Mouse (Mus musculus): ENCODE measurements around the gene Abcg1.

Gene Abcg1

GRCm38 (mm10) chr17:31128708-31129318 lies 71.3 kb downstream of the Abcg1 start:
- DNase-seq (ENCODE audit: low spot score in 2 of 2): no peak

DNA sequence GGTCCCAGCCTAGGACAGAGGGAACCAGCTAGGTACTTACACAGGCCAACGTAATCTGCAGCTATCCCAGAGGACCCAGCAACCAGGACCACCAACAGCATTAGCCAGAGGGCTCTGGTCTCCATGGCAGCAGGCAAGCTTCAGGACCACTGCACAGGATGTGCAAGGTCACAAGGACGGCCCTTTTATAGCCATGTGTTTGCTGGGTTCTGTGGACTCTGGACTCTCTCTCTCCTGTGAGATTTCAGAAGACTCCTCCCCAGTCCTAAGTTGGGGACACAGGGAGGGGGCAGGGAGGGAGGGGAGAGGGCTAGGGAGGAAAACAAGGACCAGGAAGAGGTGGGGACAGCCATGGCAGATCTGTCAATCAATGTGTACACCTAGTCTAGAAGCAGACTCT lies 72.0 kb downstream of the Abcg1 start, which contains the start of gene Tff3:
Gene Tff3, minus strand, starts transcription at position 195 of the 400 bp plus-strand sequence.
- DNase-seq (ENCODE audit: low spot score in 2 of 2): no peak

DNA sequence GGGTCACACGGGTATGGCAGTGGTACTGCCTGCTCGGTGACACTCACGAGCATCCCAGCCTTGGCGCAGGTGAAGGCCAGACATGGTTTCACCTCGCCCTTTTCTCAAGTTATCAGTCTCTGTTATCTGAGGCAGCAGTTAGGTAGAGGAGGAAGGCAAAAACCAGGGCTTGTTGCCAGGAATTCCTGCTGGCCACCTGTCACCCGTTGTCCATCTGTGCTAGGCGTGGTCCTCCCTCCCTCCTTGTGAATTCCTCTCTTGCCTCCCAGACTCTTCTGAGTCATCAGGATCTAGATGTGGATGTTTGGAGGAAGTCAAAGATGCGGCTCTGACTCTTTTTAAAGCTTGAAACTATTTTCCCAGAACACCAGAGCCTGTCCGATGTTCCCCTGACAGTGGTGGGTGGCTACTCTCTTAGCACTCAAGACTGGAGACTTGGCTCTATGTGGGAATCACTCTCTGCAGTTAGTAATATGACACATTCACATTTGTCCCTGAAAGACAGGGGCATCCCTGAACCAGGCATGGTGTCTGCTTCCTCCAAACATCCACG lies 73.9 kb downstream of the Abcg1 start:
- peak; percentile 47 to 51 for DNase-seq (ENCODE audit: low spot score in 2 of 2)

DNA sequence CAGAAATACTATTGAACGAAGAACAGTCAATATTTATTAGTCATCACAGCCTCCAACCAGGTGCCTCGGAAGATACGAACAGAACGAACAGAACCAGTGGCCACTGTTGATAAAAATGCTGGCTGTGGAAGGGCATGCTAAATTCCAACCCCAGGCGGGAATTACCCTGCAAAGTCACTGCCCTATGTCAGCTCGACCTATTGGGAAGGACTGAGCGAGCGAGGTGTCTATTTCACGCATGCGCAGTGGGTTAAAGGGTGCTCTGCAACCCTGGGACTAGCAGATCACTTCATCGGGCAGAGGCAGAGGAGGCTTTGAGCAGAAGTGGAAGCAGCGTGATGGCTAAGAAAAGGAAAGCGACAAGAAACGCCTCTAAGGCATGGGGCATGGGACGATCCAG lies 76.3 kb downstream of the Abcg1 start:
- DNase-seq (ENCODE audit: low spot score in 2 of 2): no peak

- no peak for DNase-seq (ENCODE audit: low spot score in 2 of 2)
Measured at GRCm38 (mm10) chr17:31134913-31135312, 77.4 kb downstream of the Abcg1 start.

- no peak for DNase-seq (ENCODE audit: low spot score in 2 of 2)
Measured at GRCm38 (mm10) chr17:31136291-31136690, 78.8 kb downstream of the Abcg1 start.

GRCm38 (mm10) chr17:31136821-31137220 lies 79.3 kb downstream of the Abcg1 start:
- no peak for DNase-seq (ENCODE audit: low spot score in 2 of 2)

DNA sequence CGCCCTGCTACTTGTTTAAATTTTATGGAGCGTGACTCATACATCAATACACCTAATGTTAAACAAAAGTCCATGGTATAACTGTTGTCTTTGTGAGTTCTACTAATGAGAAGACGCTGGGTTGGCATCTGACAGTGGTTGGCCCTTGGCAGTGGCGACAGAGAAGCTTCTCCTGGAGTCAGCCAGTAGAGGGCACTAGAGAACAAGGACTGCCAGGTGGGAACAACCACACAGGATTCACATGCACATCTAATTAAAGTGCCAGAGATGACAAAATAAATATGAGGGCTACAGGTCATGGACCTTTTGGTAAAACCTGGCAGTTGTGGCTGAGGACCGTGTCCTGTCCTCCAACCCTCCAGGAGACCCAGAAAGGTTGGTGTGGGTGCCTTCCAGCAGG lies 80.9 kb downstream of the Abcg1 start:
- DNase-seq (ENCODE audit: low spot score in 2 of 2): peak; percentile 39 to 57

DNA sequence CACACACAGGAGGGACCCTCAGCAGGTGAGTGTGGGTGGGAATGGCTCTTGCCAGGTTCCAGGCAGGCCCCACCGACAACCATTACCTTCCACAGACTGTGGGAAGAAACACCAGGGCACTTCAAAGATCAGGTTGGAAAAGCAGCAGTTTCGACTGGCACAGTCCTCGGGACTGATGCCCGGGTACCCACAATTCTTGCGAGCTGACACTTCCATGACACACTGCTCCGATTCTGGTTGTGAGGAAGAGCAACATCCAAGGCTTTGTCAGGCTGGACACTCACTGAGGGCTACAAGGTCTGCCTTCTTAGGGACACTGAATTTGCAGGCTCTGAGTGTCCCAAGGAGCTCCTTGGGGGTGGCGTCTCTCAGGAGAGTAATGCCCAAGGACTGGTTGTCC lies 84.6 kb downstream of the Abcg1 start:
- DNase-seq (ENCODE audit: low spot score in 2 of 2): no peak

DNA sequence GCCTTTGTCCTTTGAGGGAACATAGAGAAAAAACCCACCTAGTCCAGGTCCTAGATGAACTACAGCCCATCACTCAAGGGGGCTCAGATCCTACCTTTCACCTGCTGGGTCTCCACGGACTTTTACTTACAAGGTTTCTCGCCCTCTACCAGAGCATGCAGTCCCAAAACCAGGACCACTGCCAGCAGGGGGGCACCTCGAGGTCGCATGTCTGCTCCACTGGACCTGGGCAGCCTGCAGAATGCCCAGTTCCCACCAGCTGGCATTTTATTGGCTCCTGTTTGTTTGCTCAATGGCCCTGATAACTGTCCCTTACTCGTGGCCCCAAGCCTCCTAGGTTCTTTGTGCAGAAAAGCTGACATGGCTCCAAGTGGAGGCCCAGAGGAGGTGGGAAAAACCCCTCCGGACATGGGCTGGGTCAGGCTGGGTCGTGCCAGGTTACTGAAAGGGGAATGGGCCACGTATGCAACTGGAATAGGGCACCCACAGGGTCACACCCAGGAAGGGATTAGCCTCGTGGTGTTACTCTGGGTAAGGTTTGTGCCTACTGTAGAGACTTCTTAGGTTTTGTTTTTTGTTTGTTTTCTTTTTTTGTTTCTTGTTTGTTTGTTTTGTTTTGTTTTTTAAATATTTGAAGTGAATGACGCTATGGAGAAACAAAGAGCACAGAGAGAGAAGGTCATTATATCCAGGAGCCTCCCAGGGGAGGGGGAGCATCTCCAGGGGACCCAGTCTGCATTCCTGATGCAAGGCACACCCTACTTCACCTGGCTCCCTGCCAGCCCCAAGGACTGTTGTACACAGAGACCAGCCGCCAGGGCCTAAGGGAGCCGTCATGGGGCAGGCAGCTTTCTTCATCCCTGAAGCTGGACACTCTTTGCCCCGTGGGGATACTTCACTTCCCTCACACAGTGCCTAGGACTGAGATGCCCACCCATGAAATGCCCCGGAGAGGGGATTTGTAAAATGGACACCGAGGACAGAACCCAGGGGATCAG lies 86.9 kb downstream of the Abcg1 start, which contains the start of gene Tff2:
Gene Tff2, minus strand, starts transcription at position 243 of the 998 bp plus-strand sequence.
- DNase-seq (ENCODE audit: low spot score in 2 of 2): no peak

- no peak for DNase-seq (ENCODE audit: low spot score in 2 of 2)
Measured at GRCm38 (mm10) chr17:31145998-31146397, 88.5 kb downstream of the Abcg1 start.

- DNase-seq (ENCODE audit: low spot score in 2 of 2): no peak
Measured at GRCm38 (mm10) chr17:31152512-31152911, 95.0 kb downstream of the Abcg1 start.

- no peak for DNase-seq (ENCODE audit: low spot score in 2 of 2)
Measured at GRCm38 (mm10) chr17:31152966-31153499, 95.6 kb downstream of the Abcg1 start.

DNA sequence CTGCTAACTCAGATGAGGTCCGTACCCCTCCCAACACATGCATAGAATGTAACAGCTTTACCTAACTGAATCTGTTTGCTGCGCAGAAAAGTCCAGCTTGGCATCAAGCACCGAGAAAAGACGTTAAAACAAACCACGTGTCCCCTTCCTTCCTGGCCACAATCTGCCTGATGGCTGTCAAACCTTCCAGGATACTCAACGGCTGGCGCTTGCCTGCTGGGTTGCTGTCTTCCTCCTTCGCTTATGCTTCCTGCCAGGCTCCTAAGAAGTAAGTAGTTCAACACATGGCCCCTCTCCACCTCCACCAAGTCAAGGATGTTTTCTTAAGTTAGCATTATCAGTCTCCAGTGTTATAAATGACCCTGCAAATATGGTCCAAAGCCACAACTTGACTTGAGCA lies 96.3 kb downstream of the Abcg1 start:
- no peak for DNase-seq (ENCODE audit: low spot score in 2 of 2)

- DNase-seq (ENCODE audit: low spot score in 2 of 2): no peak
Measured at GRCm38 (mm10) chr17:31157921-31158320, 100.4 kb downstream of the Abcg1 start.

DNA sequence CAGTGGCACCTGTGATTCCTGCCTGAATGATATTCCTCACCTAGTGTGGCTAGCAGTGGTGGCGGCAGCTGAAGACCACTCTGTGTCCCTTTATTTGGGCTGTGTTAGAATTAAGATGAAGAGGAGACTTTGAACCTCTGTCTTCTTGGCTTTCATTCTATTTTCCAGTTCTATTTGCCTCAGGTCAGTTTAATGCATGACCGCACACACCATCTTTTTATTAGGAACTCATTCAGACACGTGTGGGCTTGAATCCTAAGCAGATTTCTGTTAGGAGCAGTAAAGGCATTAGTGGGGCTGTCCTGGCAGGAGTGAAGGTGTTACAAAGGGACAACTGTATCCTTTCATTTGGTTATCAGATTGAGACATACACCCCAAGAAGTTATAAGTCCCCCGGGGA lies 102.8 kb downstream of the Abcg1 start:
- DNase-seq (ENCODE audit: low spot score in 2 of 2): no peak

- DNase-seq (ENCODE audit: low spot score in 2 of 2): no peak
Measured at GRCm38 (mm10) chr17:31162607-31163006, 105.1 kb downstream of the Abcg1 start.

- DNase-seq (ENCODE audit: low spot score in 2 of 2): no peak
Measured at GRCm38 (mm10) chr17:31163821-31164220, 106.3 kb downstream of the Abcg1 start.

DNA sequence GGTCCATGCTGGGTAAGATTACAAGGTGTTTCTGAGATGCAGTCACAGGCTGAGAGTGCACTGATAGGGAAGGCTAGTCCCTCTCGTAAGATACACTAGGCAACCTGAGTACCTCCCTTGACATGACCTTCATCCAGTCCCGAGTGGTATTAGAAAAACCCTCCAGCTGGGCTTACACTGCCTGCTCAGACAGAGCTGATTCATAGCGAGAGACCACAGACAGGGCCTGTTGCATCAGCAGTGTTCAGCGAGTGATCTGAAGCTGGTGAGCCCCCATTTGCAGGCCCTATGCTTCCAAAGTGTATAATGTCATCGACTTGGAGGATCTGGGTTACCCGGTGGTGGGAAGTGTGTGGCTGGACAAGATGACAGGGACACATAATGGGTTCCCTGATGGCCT lies 107.7 kb downstream of the Abcg1 start, which contains the start of gene Tff1:
Gene Tff1, minus strand, starts transcription at position 151 of the 400 bp plus-strand sequence.
- DNase-seq (ENCODE audit: low spot score in 2 of 2): no peak

Data from frontal cortex, postnatal 36 days (tissue).